Mouse (Mus musculus): ENCODE results near the gene Accs.

- TF ChIP-seq CTCF (IDR thresholded peaks at IDR 0.05; ENCODE audit: insufficient read depth, low read length) (no peak), POLR2A (IDR thresholded peaks at IDR 0.05; ENCODE audit: borderline replicate concordance, extremely low read depth, low read depth, low read length) (no peak)
These were observed 18.8 kb upstream of the Accs start for GRCm38 (mm10) chr2:93868566-93868965.

Measured in lung, adult 2 months (tissue).